24 mouse cellular contexts compared by ENCODE assay signal in genomic region chr11:24377530-24377929, GRCm38 (mm10).
DNase-seq lines count a peak whose midpoint lies in the region; ATAC-seq lines count a peak whose summit lies in the region.
"Had no signal": no experiment of that assay in that cellular context is flagged by ENCODE, and none has a peak within 500 bp of the region (broad histone marks: within the 10 kb centered on the region; RNA-seq: fewer than 3 reads in every experiment).

No protein-coding gene starts in this region.

- peaks cover 4% of the 10 kb centered on the region for H3K4me1 ChIP-seq in heart, embryonic 10.5 days

- no peak overlapping the region for H3K4me3 ChIP-seq in heart, embryonic 10.5 days
- H3K4me3 ChIP-seq: embryonic facial prominence, embryonic 12.5 days; forebrain, embryonic 13.5 days; forebrain, embryonic 15.5 days had no signal

- DNase-seq in heart, adult 11 months, result peak; percentile 87
- DNase-seq in heart, embryonic 10.5 days (ENCODE audit: low spot score), result no peak
- no peak for DNase-seq in yolk sac, embryonic 10.5 days (ENCODE audit: low spot score)
- no peak for DNase-seq in ovary, postnatal 10 days (ENCODE audit: low spot score)
- DNase-seq: adrenal gland, adult 8-10 months; adrenal gland, postnatal 14 days; adrenal gland, postnatal 36 days; B cell, adult 2 months; cerebellum, adult 11-12 months; cerebellum, adult 2 months; cerebellum, adult 9-10 months; cerebellum, postnatal 10 days; cerebellum, postnatal 25 days; embryo, embryonic 11 days; forebrain, postnatal 0 days had no signal

- H3K27me3 ChIP-seq in heart, embryonic 10.5 days (ENCODE audit: insufficient read depth, poor library complexity, severe bottlenecking), result no peaks in the 10 kb centered on the region
- H3K27me3 ChIP-seq: CH12.LX; embryonic facial prominence, embryonic 12.5 days; forebrain, embryonic 13.5 days; forebrain, embryonic 15.5 days had no signal

- no peak overlapping the region for H3K27ac ChIP-seq in heart, embryonic 10.5 days
- H3K27ac ChIP-seq: embryonic facial prominence, embryonic 12.5 days; forebrain, embryonic 13.5 days; forebrain, embryonic 15.5 days had no signal

- 57% methylated on average over 2 of the region's 2 CpGs for WGBS in heart, embryonic 10.5 days

- peak; percentile 89 for ATAC-seq in granulocyte monocyte progenitor cell, adult 5-6 weeks (replicated peaks; ENCODE audit: poor library complexity, severe bottlenecking)
- ATAC-seq: activated CD4-positive, CD25-positive, alpha-beta regulatory T cell, adult 4 months; CD4-positive, CD25-positive, alpha-beta regulatory T cell, adult 4 months; forebrain, embryonic 13.5 days; forebrain, embryonic 15.5 days; forebrain, postnatal 0 days; Patski had no signal

- no peaks in the 10 kb centered on the region for H3K9me3 ChIP-seq in heart, embryonic 10.5 days
- H3K9me3 ChIP-seq: embryonic facial prominence, embryonic 12.5 days; forebrain, embryonic 13.5 days; forebrain, embryonic 15.5 days; G1E had no signal

- H3K36me3 ChIP-seq in heart, embryonic 10.5 days, result no peaks in the 10 kb centered on the region
- H3K36me3 ChIP-seq: embryonic facial prominence, embryonic 12.5 days; forebrain, embryonic 15.5 days; G1E had no signal
